Mouse (Mus musculus) thymus, postnatal 4 days (tissue): Measurements from ENCODE around the gene Foxk1.

Experiments
- DNase-seq: peaks from one replicate; pipeline ENCODE4 v3.0.0; 2021

The Foxk1 gene

DNA sequence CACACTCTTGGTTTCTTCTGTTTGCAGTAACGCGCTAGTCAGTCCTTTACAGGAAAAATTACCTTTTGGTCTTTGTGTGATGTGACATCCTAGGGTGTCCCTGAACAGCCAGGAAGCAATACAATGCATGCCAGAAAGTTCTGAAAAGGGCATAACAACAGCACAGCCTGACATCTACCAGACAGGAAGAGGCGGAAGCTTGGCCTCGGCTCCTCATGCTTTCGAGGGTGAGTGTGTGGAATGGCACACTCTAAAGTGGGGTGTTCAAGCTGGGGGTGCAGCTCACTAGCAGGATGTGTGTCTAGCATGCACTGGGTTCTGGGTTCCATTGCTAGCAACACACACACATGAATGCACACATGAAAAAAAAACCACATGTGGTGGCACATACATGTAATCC, 9.6 kb upstream of the Foxk1 start:
- no peak for DNase-seq

GRCm38 (mm10) chr5:142394602-142395252, 6.6 kb upstream of the Foxk1 start:
- peak; percentile 47 for DNase-seq

GRCm38 (mm10) chr5:142395909-142396308, 5.4 kb upstream of the Foxk1 start:
- DNase-seq: no peak

DNA sequence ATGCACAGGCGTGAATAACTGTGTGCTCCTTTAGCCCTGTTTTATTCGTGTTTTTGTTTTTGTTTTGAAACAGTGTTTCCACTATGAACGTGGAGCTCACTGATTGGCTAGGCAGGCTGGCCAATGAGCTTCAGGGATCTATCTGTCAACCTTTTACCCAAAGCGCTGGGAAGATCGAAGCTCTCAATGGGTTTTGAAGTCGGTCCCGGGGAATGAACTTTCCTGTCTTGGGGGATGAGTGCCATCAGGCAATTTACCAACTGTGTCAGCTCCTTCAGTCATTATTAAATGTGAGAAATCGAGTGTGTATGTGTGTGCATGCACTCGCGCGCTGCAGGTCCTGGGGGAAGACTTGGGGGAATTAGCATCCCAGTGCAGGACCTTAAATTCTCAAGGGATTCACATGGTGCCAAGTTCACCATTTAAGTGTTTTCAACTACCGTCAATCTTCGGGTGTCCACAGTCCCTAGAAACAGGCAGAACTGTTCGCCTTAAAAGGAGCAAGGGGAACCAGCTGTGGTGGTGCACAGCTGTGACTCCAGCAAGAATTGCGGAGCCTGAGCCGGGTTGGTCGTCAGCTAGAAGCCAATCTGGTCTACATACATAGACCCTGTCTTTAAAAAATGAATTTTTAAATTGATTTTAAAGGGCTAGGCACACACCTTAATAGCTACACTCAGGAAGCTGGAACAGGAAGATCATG, 965 bp upstream of the Foxk1 start:
- peak; percentile 41 for DNase-seq

DNA sequence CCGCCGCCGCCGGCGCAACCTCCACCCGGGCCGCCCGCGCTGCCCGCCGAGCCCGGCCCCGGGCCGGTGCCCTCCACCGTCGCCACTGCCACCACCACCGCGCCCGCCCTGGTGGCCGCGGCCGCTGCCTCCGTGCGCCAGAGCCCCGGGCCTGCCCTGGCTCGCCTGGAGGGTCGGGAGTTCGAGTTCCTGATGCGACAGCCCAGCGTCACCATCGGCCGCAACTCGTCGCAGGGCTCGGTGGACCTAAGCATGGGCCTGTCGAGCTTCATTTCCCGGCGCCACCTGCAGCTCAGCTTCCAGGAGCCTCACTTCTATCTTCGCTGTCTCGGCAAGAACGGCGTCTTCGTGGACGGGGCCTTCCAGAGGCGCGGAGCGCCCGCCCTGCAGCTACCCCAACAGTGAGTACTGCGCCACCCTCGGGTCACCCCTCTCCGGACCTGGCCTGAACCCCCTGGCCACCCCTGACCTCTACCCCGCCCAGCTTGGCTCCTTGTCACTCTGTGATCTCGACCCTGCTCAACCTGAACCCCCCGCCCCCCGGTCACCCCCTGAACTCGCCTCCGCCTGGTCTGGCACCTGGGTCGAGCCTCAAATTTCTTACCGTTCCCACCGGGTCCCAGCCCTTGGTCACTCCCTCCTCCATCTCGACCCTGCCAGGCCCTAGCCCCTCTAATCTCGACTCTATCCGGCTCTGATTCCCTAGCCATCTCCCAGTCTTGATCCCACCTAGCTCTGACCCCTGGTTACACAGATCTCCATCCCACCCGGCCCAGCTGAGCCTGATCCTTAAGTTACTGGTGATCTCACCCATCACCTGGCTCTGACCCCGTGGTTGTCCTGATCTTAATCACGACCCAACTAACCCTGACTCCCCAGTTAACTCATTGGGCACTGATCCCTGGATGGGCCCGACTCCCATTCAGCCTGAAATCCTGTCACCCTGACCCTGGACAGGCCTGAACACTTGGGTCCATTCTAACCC, 636 bp downstream of the Foxk1 start:
- peak; percentile 73 for DNase-seq

GRCm38 (mm10) chr5:142403694-142404093, 2.4 kb downstream of the Foxk1 start:
- no peak for DNase-seq

GRCm38 (mm10) chr5:142404307-142404706, 3.0 kb downstream of the Foxk1 start:
- no peak for DNase-seq

DNA sequence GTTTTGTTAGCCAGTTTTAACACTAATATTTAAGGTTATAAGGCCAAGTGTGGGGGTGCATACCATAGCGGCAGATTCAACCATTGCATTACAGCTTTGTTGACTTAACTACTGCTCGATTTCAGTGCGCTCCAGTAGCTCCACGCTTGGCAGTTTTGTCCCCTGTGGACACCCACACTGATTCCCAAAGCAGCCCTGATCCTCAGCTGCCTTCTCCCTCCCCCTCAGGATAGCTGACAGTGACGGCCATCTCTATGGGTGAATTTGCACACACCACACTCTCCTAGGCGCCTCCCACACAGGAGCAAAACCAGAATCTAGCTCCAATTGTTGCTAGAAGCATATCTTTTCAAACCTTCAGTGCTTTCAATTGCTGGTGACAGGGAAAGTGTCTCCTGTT, 4.1 kb downstream of the Foxk1 start:
- DNase-seq: no peak

- no peak for DNase-seq
These were observed 5.1 kb downstream of the Foxk1 start for GRCm38 (mm10) chr5:142406401-142406800.

DNA sequence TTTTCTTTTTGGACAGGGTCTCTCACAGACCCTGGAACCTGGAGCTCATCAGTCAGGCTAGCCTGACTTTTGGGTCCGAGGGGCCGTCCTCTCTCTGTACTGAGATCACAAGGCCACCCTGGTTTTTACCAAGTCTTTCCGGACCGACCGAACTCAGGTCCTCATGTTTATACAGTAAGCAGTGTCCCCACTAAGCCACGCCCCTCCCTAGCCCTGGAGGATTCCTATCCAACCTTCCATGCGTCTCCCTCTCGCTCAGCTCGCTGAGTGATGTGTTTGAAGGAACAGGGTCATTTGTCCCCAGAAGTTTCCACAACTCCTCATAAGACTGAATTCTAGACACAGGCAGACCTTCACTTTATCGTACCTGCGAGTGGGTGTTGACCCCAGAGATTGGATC, 5.6 kb downstream of the Foxk1 start:
- no peak for DNase-seq

DNA sequence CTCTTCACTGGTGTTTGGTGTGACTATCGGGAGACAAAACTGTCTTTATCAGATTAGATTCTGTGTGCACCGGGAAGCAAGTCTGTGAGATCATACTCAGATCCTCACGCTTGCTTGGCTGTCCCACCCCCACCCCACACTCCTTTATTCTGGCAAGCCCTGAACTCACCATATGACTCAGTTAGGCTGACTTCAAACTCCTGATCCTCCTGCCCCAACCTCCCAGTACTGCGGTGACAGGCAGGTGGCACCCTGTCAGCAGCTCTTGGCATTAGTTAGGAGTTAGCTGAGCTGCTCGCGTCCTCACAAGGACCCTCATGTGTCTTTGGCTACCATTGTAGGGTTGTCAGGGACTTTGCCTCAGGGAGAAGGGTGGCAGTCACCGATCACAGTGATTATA, 6.1 kb downstream of the Foxk1 start:
- DNase-seq: no peak

DNA sequence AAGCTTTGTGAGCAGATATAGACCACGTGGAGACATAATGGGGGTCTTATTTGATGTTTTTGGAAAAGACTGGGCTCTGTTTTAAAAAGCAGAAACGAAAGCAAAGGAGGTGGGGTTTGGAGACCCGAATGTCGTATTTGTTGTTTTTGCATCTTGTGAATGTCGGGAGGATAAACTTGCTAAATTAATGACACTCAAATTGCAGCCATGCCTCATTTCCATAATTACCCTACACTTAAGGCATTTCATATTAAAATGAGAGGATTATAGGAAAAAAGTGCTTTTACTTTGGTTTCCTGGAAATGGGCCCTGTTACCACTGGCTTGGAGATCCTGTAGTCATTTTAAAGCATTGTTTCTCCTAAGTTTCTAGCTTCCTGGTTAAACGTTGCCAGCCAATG, 7.9 kb downstream of the Foxk1 start:
- DNase-seq: no peak

GRCm38 (mm10) chr5:142410348-142410747, 9.1 kb downstream of the Foxk1 start:
- no peak for DNase-seq

- DNase-seq: no peak
These were observed 11.5 kb downstream of the Foxk1 start for GRCm38 (mm10) chr5:142412678-142413385.

GRCm38 (mm10) chr5:142413723-142414445, 12.6 kb downstream of the Foxk1 start:
- no peak for DNase-seq

DNA sequence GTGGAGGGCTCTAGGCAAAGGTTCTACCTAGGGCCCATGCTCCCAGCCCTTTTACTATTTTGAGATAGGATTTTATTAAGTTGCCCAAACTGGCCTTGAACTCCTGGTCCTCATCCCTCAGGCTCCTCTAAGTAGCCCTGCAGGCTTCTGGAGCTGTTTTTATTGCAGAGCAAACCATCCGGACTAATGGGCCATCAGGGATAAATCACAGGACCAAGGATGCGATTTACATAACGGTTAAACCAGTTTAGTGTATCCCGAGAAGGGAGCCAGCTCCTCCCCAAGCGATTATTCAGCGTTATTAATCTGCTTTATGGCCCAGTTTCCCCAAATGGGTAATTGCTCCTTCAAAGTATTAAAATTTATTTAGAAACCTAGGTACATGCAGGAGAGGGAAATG, 14.1 kb downstream of the Foxk1 start:
- no peak for DNase-seq

DNA sequence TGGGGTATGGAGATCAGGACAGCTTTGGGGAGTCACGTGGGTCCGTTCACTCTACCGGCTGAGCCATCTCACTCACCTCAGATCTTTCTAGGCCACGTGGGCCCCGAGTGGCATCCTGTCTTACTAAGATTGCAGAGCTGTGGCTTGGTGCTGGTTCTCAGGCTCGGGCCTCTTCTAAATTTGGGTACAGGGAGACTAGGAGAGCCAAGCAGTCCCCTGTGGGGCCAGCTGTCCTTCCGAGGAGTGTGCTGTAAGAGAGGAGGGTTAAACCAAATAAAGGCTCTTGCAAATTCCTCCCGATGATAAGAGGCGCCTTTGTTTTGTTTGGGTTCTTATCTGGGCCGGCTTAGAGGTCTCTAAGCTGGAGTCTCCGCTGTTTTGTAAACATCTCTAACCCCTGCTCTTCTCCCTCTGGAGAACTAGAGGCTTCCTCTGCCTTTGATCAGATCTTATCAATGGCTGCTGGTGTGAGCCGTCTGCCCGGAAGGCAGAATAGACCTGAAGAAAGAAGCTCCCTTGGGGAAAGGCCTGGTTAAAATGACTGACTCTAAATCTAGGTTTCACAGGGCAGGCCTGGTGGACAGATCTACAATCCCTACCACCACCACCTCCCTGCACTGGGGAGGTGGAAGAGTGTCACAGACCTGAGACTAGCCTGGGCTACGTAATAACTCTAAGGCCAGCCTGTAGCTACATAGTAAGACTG, 14.9 kb downstream of the Foxk1 start:
- DNase-seq: peak; percentile 75

DNA sequence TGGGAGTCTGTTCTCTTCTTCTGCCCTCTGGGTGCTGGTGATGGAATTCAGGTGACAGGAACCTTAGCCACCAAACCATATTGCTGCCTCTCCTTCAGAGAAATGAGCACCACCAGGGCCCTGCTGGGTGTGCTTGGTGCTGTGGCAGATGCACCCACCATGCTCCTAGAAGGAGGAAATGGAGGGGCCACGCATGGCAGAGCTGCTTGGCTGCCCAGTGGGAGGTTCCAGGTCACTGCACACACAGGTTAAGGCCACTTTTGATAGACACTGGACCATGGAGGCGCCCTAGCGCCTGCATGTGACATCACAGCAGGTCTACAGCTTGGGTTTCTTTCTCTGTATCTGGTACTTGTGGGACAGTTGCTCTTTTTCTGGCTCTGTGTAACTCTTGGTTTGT, 15.8 kb downstream of the Foxk1 start:
- DNase-seq: peak; percentile 59

- no peak for DNase-seq
These were observed 16.6 kb downstream of the Foxk1 start for GRCm38 (mm10) chr5:142417876-142418275.

GRCm38 (mm10) chr5:142418419-142418818, 17.1 kb downstream of the Foxk1 start:
- no peak for DNase-seq

- no peak for DNase-seq
These were observed 19.0 kb downstream of the Foxk1 start for GRCm38 (mm10) chr5:142420317-142420716.

DNA sequence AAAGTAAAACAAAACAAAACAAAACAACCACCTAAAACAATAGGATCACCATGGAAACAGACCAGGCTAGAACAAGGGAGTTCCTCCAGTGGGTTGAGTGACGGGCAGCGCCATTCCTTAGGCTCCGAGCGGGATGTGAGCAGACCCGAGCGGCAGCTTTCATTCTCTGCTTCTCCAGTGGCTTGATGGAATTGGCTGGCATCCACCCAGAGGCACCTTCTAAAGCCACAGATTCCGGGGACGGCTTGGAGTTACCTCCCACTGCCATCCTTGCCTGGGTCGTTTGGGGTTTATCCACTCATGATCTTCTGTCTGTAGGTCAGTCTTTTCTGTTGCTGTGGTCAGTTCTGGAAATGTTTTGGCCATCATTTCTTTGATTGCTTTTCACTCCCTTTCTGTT, 19.6 kb downstream of the Foxk1 start:
- DNase-seq: no peak
